Mouse (Mus musculus): ENCODE data around the gene Nsg1.
A peak's percentile ranks its signal among the peaks of the same experiment; 100 is the strongest.

Nsg1 gene

DNA sequence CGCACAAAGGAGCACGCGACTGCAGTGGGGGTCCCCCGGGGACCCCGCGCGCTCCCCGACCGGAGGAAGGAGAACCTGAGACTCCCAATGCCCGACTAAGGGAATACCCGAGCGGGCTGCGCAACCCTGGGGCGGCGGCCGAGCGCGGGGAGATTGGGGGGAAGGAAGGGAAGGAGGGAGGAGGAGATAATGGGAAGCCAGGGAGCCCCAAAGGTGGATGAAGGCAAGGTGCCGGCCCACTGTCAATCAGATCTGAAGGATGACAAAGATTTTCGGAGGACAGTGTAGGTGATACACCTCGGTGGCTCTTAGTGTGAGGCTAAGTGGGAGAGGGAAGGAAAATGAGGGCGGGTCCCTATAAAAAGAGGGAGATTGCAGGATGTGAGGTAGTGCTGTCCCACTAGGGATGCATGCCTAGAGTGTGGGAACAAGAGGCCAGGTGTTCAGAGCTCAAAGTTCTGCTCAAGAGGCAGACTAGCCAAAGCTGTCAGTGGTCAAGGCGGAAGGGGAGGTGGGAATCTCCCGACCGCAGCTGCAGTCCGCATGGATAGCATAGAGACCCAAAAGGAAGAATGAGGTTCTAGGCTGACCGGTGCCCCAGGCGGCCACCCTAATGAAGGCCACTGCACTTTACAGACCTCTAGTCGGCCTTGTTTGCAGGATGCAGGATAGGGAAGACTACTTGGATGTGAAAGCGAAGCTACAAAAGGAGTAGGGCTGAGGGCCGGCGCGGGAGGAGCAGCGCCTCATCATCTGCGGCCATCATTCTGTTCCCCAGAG is at the start of gene Nsg1:
TSS of gene Nsg1 (minus strand) at position 274 of the 780 bp plus-strand sequence.
- no peak for DNase-seq (ENCODE audit: extremely low read depth, insufficient read length, low spot score)

DNA sequence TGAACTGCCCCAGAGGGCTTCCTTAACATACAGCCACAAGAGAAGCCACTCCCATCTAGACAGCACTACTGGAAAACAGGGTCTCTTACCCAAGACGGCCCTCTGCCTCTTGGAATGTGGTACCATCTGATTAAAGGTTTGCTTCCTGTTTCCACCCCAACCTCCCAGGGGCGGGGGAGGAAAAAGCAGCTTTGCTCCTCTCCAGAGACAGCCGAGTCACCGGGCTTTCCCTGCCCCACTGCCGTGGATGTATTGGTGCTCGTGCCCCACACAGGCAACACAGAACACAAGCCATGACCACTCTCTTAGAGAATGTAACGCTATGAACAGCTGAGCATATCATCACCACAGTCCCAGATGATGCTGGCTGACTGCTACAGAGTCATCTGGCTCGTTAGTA is 49.3 kb upstream of the Nsg1 start:
- no peak for DNase-seq (ENCODE audit: extremely low read depth, insufficient read length, low spot score)

DNA sequence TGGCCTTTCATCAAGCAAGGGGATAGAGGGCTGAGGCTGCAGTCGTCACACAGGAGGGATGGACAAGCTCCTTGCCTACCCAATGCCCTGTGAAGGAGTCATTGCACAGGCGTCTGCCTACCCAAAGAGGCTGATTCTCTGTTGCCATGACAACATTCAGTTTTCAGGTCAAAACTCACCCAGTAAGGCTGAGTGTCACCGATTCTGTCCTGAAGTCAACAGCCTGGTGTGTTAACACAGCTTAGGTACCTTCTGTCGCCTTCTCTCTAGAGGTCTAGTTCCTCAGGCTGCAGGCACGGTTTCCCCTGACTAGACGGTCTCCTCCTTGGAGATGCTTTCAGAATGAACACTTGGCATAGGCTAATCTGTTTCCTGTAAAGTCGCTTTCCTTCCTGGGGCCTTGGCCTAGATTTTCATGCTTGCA is 45.6 kb upstream of the Nsg1 start:
- no peak for DNase-seq (ENCODE audit: extremely low read depth, insufficient read length, low spot score)

DNA sequence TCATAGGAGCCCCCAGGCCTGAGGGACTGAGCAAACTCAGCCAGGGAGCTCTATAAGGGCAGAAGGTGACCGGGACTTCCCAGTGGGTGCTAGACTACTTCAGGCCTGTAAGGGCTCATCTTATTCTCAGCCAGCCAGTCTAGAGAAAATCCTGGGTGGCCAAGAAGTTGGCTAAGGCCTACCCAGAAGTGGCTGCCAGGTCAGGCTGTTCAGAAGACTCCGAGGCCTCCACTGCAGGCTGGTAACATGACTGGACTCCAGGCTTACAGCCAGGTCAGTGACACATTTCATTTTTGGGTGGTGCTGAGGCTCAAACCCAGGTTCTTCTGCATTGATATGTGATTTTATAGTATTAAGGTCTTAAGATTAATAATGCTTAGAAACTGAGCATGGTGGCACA is 40.0 kb upstream of the Nsg1 start:
- DNase-seq (ENCODE audit: extremely low read depth, insufficient read length, low spot score), result no peak

DNA sequence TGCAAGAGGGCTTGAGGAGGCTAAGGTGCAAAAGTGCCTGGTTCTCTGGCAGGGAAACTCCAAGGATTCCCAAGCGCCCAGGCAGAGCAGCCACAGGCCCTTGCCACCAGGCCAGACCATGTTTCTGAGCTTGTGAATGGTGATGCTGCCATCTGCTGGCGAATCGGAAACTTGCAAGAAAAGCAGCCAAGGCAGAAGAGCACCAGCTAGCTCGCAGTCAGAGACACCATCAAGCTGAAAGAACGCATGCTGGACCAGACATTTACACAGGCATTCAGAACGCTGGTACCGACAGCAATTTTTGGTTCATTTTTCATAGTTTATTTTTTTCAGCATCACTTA is 37.7 kb upstream of the Nsg1 start:
- peak; percentile 53 for DNase-seq (ENCODE audit: extremely low read depth, insufficient read length, low spot score)

DNA sequence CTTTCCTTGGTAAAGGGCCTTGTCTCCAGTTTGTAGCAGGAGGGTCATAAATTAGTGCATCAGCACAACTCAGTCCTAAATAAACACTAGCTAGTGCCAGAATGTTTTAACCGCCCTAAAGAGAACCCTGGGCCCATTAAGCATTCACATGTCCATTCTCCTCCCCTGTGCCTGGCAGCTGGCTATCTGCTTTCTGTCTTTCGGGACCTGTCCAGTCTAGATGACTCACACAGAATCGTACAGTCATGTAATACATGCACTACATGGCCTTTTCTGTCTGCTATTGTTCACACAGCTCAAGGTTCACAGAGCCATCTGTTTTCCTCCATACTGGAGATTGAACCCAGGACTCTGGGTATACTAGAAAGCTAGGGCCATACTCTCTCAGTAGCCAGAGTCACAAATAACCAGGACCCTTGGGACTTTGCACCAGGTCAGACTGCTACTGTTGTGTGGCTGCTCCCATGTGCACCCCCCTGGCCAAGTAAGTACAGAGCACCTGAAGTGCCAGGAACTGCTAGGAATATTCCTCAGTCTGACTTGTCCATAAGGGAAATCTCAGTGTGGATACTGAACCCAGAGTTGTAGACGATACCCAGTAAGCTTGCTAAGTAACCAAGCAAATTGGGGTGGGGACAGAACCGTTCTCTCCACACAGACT is 37.2 kb upstream of the Nsg1 start:
- DNase-seq (ENCODE audit: extremely low read depth, insufficient read length, low spot score), result no peak

DNA sequence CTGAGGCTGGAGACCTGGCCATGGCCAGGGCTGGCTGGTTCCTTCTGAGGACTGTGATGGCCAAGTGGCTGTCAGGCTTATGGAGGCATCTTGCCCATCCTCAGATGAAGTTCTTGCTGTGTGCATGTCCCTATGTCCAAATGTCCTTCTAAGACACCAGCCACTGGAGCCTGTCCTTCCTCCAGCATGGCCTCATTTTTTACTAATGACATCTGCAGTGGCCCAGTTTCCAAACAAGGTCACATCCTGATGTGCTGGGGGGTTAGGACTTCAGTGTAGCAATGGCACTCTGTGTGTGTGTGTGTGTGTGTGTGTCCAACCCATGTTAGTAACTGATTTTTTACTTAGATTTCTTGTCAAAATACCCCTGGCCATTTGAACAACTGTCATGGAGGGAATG is 36.2 kb upstream of the Nsg1 start:
- no peak for DNase-seq (ENCODE audit: extremely low read depth, insufficient read length, low spot score)

DNA sequence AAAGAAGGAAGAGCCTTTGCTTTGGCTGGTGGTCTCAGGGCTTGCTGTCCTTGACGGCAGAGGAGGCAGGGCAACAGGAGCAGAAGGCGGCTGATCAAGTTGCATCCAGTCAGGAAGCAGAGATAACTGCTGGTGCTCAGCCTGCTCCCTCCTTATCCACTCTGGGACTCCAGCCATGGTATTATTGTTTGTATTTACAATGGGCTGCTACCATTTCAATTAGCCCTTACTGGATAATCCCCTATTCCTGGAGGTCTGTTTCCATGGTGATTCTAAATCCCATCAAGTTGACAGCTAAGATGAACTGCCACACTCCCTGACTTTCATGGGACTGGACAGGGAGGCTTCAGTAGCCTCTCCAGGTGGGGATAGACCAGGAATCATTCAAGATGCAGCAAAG is 35.2 kb upstream of the Nsg1 start:
- DNase-seq (ENCODE audit: extremely low read depth, insufficient read length, low spot score), result no peak

DNA sequence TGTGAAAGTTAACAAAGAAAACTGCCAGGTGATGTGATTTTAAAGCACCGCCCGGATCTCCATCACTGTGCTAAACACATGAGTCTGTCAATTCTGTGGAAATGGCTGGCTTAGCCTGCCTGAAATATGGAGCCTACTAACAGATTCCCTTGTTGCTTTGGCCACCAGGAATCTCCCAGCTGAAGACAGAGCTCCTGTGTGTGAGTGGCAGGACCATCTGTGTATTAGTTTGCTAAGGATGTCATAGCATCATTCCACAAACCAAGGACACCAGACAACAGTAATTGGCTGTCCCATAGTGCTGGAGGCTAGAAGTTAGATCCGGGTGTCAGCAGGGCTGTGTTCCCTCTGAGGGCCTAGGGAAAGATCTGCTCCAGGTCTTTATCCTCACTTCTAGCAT is 31.2 kb upstream of the Nsg1 start:
- DNase-seq (ENCODE audit: extremely low read depth, insufficient read length, low spot score), result no peak

DNA sequence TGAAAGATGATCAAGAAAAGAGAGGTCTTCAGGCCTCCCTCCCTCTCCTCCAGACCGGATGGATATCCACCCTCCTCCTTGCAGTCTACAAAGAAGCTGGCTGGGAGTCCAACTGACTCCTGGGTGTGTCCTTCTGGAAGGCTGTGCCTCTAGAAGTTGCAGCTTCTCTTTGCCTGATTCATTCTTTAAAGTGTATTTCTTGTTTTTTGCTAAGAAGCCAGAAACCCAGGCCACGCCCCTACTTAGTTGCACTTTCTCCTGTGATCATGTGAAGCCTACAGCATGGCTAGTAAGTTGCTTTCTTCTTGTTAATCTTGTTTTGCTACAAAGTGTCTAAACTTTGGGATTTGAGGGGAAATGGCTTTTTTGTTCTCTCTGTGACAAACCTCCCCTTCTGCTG is 27.3 kb upstream of the Nsg1 start:
- no peak for DNase-seq (ENCODE audit: extremely low read depth, insufficient read length, low spot score)

DNA sequence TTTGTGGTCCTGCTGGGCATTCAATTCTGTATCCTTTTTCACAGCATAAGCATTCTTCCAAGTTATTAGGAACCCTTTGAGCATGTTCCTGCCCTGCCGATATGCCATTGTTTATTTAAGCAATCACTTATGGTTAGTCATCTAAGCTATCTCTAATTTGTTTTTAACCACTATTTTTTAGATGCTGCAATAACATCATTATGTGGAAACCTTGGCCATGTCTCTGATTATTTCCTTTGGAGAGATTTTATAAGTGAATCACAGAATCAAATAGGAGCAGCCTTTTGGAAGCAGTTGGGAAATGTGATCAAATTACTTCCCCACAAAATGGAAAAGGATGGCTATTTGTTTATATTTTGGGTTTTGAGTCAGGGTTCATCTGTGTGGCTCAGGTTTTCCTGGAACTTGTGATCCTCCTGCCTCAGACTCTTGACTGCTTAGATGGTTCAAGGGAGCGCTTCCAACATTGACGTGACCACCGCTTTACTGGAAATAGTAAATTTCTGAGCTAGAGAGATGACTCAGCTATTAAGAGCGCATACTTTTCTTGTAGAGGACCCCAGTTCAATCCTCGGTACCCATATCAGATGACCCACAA is 25.1 kb upstream of the Nsg1 start:
- DNase-seq (ENCODE audit: extremely low read depth, insufficient read length, low spot score), result no peak

DNA sequence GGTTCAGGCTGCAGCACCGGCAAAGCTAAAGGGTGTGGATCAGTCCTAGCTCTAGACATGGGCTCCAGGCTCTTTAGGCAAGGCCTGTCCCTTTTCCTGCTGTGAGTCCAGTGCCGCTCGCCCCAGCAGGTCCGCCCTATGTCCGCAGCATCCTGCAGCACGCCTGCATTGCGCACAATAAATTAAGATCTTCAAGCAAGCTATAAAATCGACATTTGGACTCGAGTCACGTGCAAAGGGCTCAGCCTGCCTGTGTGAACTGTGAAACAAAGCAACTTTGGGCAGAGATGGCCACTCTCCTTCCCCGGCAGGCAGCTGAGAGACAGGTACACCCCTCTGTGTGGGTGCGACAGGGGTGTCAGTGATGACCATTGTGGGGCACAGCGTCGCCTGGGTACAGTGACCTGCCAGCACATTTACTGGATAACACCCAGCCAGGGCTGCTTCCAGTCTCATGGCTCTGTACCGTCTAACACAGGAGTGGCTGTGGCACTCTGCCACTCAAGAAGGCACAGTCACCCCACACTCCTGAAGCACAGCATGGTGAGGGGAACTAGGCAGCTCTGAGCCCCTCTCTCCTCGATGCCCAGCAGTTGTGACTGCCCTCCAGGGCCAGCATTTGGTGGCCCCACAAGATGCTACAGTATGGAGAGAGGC is 14.7 kb upstream of the Nsg1 start:
- DNase-seq (ENCODE audit: extremely low read depth, insufficient read length, low spot score), result no peak

DNA sequence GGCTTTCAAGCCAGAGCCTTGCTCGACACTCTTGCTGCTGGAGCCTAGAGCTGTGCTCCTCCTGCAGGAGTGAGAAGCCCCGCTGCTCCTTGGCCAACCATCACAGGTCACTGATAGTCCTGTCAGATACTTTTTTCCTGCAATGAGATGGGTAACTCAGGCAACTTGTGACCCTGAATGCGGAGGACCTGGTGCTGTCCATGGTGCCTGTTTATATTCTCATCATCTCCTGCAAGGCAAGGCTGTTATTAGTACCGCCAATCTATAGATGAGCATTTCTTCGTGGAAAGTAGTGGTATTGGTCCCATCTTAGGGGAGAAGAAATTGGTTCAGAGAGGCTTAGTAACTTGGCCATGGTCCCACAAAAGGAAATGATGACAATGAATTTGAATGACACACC is 14.1 kb upstream of the Nsg1 start:
- no peak for DNase-seq (ENCODE audit: extremely low read depth, insufficient read length, low spot score)

DNA sequence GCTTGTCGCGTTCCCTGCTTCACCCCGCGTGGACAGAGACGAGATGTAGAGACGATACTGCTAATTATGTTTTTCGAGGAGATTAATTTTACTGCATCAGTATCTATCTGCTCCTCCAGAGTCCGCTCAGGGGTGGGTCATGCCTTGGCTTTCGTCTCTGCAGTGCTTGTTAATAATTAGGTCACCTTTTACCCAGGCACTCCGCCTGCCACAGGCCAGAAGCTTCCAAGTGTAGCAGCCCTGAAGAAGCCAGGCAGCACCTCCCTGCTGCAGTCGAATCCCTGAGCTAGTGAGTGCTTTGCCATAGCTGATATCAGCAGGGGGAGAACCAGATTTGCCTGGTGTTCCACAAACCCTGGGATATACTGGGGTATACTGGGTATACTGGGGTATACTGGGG is 8.8 kb upstream of the Nsg1 start:
- DNase-seq (ENCODE audit: extremely low read depth, insufficient read length, low spot score), result no peak

DNA sequence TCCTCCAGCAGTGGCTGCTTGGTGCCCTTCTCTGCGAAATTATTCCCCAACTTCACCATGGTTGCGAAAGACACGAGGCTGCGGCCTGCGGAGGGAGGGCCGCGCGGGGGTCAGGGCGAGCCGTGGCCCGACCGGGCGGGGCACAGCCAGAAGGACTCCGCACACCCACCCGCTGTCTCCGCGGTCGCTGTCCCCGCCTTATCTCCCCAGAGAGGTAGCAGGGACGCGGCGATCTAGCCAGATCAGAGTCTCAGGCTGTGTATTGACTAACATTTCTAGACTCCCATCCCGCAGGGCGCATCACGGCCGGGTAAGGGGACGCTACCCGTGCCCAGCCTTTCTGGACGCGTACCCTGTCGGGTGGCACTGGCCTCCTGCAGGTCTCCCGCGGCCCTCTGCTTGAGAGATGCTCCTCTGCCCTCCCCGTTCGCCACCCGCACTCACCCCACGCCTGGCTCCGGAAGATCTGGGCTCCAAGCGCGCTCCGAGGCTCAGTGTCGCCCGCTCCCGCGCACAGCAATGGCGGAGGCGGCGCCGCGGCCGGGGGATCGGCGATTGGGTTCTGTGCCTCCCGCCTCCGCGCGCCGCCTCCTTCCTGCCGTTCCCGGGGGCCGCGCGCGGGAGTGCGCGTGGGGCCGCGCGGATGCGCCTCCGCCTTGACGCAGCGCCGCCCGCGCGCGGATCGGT is 617 bp downstream of the Nsg1 start:
- no peak for DNase-seq (ENCODE audit: extremely low read depth, insufficient read length, low spot score)

DNA sequence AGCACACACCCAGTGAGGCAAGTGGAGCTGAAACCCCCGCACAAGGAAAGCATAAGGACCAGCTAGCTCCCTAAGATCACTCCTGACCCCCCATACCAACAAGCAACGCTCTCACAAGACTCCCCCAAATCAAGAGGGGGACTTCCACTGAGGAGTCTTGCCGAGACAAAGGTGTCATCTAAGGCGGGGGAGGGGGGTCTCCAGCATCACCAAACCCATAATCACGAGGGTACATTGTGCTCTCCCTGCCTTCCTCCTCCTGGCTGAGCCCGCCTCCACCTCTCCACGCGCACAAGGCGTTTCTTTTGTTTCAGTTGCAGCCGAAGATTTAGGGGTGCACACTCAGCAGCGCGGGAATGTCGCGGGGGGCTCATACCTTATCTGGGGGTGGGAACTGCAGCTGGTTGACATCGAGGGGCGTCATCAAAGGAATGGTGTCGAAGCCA is 1.2 kb downstream of the Nsg1 start:
- DNase-seq (ENCODE audit: extremely low read depth, insufficient read length, low spot score), result no peak

DNA sequence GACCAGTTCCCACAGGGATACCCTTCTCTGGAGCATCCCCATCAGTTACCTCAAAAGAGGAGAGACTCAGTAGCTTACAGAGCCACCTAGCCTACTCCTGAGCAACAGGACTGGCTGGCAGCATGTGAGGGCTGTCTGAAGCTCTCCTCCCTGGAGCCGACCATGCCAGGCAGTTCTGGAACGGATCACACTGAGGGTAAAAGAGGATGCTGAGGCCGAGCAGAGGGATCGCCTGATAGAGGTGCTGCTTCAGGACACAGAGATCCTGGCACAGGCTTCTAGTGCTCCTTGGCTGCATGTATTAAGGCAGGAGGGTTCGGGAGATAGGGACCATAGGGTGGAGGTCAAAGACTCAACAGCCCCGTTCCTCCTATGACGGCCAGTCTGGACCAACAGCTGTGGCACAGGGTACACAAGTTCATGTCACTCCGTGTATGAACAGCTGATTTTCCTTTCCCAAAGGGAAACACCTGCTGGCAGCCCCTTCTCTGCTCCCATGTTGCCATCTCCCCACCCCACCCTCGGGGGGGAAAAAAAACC is 2.2 kb downstream of the Nsg1 start:
- no peak for DNase-seq (ENCODE audit: extremely low read depth, insufficient read length, low spot score)

DNA sequence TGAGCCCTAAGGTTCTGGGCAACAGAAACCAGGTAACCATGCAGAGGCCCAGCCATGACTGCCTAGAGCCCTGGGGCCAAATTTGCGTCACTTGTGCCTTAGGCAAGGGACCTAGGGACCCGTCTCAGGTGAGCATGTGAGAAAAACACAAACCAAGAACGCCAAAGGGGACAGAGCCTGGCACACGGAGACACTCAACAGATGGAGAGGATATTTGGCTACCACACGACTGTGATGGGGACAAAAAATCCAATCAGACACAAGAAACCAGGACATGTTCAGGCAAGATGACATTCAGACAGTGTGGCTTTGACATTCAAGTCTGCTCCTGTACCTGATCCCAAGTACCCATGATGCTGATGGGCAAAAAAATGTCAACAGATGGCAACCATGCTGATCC is 6.1 kb downstream of the Nsg1 start:
- no peak for DNase-seq (ENCODE audit: extremely low read depth, insufficient read length, low spot score)

DNA sequence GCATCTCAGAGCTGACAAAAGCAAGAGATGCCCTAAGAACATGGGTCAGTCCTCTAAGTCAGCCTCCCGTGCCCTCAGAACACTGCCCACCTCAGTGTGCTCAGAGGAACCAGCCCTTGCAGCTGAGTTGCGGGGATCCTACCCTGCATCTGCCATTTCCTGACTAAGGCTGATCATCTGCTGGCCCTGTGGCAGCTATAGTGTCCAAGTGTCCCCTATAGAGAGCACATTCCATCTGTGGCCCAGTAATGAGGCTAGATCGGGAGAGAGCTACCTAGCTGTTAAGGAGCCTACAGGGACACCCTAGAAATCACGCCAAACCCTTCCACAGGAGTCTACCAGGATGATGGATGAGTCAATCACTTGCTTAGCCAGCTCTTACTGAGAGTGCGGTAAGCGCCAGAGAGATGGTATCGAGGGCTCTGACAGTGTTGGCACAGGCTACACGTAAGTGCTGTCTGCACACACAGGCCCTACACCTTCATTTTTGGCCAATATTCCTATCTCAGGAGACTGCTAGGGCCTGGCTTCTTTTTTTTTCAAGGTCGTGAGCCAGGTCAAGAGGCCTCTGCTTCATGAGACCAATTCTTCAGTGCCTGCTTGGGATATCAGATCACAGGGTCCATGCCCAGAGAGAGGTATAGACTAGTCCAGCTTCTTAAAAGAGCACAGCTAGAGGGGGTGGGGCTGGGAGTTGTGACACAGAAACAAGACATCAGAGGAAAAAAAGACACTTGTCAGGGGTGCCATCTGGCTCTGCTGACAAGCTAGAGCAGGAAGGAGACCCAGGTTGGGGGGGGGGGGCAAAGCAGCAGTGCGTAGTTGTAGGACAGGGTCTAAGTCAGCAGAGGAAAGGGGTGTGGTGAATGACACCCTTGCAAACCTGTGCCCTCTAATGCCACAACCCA is 7.3 kb downstream of the Nsg1 start:
- DNase-seq (ENCODE audit: extremely low read depth, insufficient read length, low spot score), result no peak

DNA sequence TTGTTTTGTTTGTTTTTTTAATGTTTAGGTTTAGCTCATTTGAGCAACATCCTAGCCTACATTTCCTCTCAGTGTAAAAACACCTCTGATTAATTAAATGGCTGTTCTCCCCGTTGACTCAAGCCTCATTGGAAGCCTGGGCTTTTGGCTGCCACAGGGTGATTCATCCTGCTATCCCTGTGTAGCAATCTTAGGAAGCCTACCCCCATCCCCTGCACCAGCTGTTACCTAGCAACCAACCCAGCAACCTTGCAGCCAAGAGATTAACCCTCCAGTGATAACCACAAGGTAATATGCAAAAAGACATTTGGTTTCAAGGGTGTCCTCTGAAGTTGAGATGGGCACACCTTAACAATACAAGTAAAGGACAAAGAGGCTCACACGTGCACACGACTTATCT is 8.4 kb downstream of the Nsg1 start:
- DNase-seq (ENCODE audit: extremely low read depth, insufficient read length, low spot score), result no peak

Measured in 3134 (cell line).